Mouse (Mus musculus): ENCODE measurements around the gene F830045P16Rik. TPM values are rescaled to one million over a fixed set of nuclear protein-coding genes. Genes with fewer than 3 reads are reported as not detected.

The F830045P16Rik gene
- polyA plus RNA-seq, 1 experiment = 0.12 TPM

GRCm38 (mm10) chr2:129576611-129577447, 40.4 kb upstream of the F830045P16Rik start:
- Histone ChIP-seq H3K36me3 (ENCODE audit: control insufficient read depth, insufficient read depth, low read length) (no peaks in the 10 kb centered on the region), H3K27ac (ENCODE audit: control insufficient read depth, insufficient read depth, low read length) (no peak overlapping the region), H3K27me3 (ENCODE audit: control insufficient read depth, insufficient read depth, low read length) (no peaks in the 10 kb centered on the region), H3K4me1 (replicated peaks; ENCODE audit: control insufficient read depth, insufficient read depth, low read length) (no peaks in the 10 kb centered on the region), H3K4me3 (ENCODE audit: control insufficient read depth, insufficient read depth, low read length) (no peak overlapping the region)
- TF ChIP-seq POLR2A (IDR thresholded peaks at IDR 0.05; ENCODE audit: control insufficient read depth, extremely low read depth, insufficient read depth, low read length, poor library complexity) (no peak), CTCF (IDR thresholded peaks at IDR 0.05; ENCODE audit: borderline replicate concordance, control insufficient read depth, extremely low read depth, insufficient read depth, low read length, poor library complexity) (no peak)
- no peak for DNase-seq
- 94% methylated on average over 8 of the region's 8 CpGs for WGBS

- Histone ChIP-seq H3K27me3 (ENCODE audit: control insufficient read depth, insufficient read depth, low read length) (no peaks in the 10 kb centered on the region), H3K36me3 (ENCODE audit: control insufficient read depth, insufficient read depth, low read length) (no peaks in the 10 kb centered on the region), H3K27ac (ENCODE audit: control insufficient read depth, insufficient read depth, low read length) (no peak overlapping the region), H3K4me1 (replicated peaks; ENCODE audit: control insufficient read depth, insufficient read depth, low read length) (no peaks in the 10 kb centered on the region), H3K4me3 (ENCODE audit: control insufficient read depth, insufficient read depth, low read length) (no peak overlapping the region)
- 79% methylated on average over 4 of the region's 4 CpGs for WGBS
- no peak for TF ChIP-seq POLR2A (IDR thresholded peaks at IDR 0.05; ENCODE audit: control insufficient read depth, extremely low read depth, insufficient read depth, low read length, poor library complexity)
- no peak for TF ChIP-seq CTCF (IDR thresholded peaks at IDR 0.05; ENCODE audit: borderline replicate concordance, control insufficient read depth, extremely low read depth, insufficient read depth, low read length, poor library complexity)
- DNase-seq = no peak
Observed at GRCm38 (mm10) chr2:129575113-129575512, 38.7 kb upstream of the F830045P16Rik start.

DNA sequence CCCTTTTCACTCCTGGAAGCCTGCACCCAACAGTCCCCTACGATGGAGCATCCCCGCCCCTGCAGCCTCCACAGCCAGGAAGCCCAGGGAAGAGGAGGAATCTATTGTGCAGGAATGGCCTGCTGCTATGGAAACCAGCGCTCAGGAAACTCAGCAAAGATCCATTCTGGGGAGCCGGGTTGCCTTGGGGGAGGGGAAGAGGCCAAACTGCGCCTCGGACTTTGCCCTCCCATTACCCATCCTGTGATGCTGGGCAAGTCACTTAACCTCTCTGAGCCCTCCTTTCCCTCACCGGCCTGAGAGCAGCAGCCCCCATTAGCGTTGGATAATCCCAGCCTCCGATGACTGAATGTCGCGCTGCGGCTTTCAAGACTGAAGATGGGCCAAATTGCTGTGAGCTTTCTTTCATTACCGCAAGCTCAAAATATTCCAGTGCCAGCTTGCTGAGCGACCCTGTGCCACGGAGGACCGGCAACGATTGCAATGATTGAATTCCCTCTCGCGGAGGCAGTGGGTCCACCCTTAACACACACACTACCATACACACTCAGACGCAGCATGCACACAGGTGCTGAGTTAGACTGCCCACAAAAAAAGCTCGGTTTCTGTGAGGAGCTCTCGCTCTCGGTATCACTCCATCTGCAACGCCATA, 38.1 kb upstream of the F830045P16Rik start:
- Histone ChIP-seq H3K27me3 (ENCODE audit: control insufficient read depth, insufficient read depth, low read length) (no peaks in the 10 kb centered on the region), H3K36me3 (ENCODE audit: control insufficient read depth, insufficient read depth, low read length) (no peaks in the 10 kb centered on the region), H3K4me3 (ENCODE audit: control insufficient read depth, insufficient read depth, low read length) (no peak overlapping the region), H3K4me1 (replicated peaks; ENCODE audit: control insufficient read depth, insufficient read depth, low read length) (no peaks in the 10 kb centered on the region), H3K27ac (ENCODE audit: control insufficient read depth, insufficient read depth, low read length) (no peak overlapping the region)
- DNase-seq = no peak
- TF ChIP-seq POLR2A (IDR thresholded peaks at IDR 0.05; ENCODE audit: control insufficient read depth, extremely low read depth, insufficient read depth, low read length, poor library complexity) = no peak
- TF ChIP-seq CTCF (IDR thresholded peaks at IDR 0.05; ENCODE audit: borderline replicate concordance, control insufficient read depth, extremely low read depth, insufficient read depth, low read length, poor library complexity) = no peak
- WGBS = 36% methylated on average over 24 of the region's 24 CpGs

GRCm38 (mm10) chr2:129573701-129574273, 37.4 kb upstream of the F830045P16Rik start:
- H3K36me3 ChIP-seq (ENCODE audit: control insufficient read depth, insufficient read depth, low read length) = no peaks in the 10 kb centered on the region
- no peak for TF ChIP-seq CTCF (IDR thresholded peaks at IDR 0.05; ENCODE audit: borderline replicate concordance, control insufficient read depth, extremely low read depth, insufficient read depth, low read length, poor library complexity)
- TF ChIP-seq POLR2A (IDR thresholded peaks at IDR 0.05; ENCODE audit: control insufficient read depth, extremely low read depth, insufficient read depth, low read length, poor library complexity) = no peak
- H3K27me3 ChIP-seq (ENCODE audit: control insufficient read depth, insufficient read depth, low read length) = no peaks in the 10 kb centered on the region
- WGBS = 70% methylated on average over 4 of the region's 4 CpGs
- no peak overlapping the region for H3K27ac ChIP-seq (ENCODE audit: control insufficient read depth, insufficient read depth, low read length)
- H3K4me3 ChIP-seq (ENCODE audit: control insufficient read depth, insufficient read depth, low read length) = no peak overlapping the region
- no peak for DNase-seq
- no peaks in the 10 kb centered on the region for H3K4me1 ChIP-seq (replicated peaks; ENCODE audit: control insufficient read depth, insufficient read depth, low read length)

DNA sequence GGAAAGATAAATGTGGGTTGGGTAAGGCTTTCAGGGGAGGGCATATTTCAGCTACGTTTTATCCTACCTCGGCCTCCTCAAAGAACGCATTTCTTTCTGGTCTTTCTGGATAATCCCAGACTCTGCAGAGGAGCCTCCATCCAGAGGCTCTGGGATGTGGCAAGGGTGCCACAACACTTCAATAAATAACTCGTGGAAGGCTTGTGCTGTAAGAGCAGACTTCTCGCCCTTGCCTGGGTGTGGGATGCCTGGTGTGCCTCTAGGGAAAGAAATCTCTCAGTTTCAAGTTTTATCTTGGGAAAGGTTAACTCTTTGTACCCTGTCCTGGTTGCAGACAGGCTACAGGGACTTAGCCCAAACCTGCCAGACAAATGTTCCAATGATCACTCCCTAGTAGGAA, 33.2 kb upstream of the F830045P16Rik start:
- H3K27ac ChIP-seq (ENCODE audit: control insufficient read depth, insufficient read depth, low read length) = no peak overlapping the region
- no peaks in the 10 kb centered on the region for H3K36me3 ChIP-seq (ENCODE audit: control insufficient read depth, insufficient read depth, low read length)
- TF ChIP-seq POLR2A (IDR thresholded peaks at IDR 0.05; ENCODE audit: control insufficient read depth, extremely low read depth, insufficient read depth, low read length, poor library complexity) (no peak), CTCF (IDR thresholded peaks at IDR 0.05; ENCODE audit: borderline replicate concordance, control insufficient read depth, extremely low read depth, insufficient read depth, low read length, poor library complexity) (no peak)
- no peak for DNase-seq
- no peak overlapping the region for H3K4me3 ChIP-seq (ENCODE audit: control insufficient read depth, insufficient read depth, low read length)
- 85% methylated on average over 5 of the region's 5 CpGs for WGBS
- no peaks in the 10 kb centered on the region for H3K4me1 ChIP-seq (replicated peaks; ENCODE audit: control insufficient read depth, insufficient read depth, low read length)
- no peaks in the 10 kb centered on the region for H3K27me3 ChIP-seq (ENCODE audit: control insufficient read depth, insufficient read depth, low read length)

DNA sequence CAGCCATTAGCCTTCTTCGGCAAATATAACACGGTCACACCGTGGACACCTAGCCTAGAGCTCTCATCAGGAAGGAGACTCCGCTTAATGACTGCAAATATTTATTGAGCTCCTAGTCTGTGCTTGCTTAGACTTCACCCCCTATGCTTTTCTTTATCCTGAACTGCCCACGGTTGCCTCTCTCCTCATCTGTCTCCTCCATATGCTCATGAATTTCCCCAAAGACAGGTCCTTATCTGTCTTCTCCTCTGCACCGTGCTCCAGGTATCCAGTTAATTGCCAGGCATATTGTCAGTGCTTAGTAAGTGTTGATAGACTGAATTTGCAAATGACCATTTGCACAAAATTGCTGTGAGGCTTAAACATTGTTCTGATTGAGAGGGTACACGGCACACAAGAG, 32.7 kb upstream of the F830045P16Rik start:
- WGBS = 93% methylated on average over 7 of the region's 7 CpGs

More for the DNA sequence above, 32.7 kb upstream of the F830045P16Rik start:
- TF ChIP-seq CTCF (IDR thresholded peaks at IDR 0.05; ENCODE audit: borderline replicate concordance, control insufficient read depth, extremely low read depth, insufficient read depth, low read length, poor library complexity) = no peak
- no peak for TF ChIP-seq POLR2A (IDR thresholded peaks at IDR 0.05; ENCODE audit: control insufficient read depth, extremely low read depth, insufficient read depth, low read length, poor library complexity)
- H3K4me1 ChIP-seq (replicated peaks; ENCODE audit: control insufficient read depth, insufficient read depth, low read length) = no peaks in the 10 kb centered on the region
- no peak overlapping the region for H3K4me3 ChIP-seq (ENCODE audit: control insufficient read depth, insufficient read depth, low read length)
- no peak overlapping the region for H3K27ac ChIP-seq (ENCODE audit: control insufficient read depth, insufficient read depth, low read length)
- H3K36me3 ChIP-seq (ENCODE audit: control insufficient read depth, insufficient read depth, low read length) = no peaks in the 10 kb centered on the region
- DNase-seq = no peak
- no peaks in the 10 kb centered on the region for H3K27me3 ChIP-seq (ENCODE audit: control insufficient read depth, insufficient read depth, low read length)

All from thymus, adult 2 months (tissue).